Mouse (Mus musculus): ENCODE measurements around the gene Nop56.

Nop56 gene

GRCm38 (mm10) chr2:130296134-130296745 lies 22.0 kb downstream of the Nop56 start:
- no peak for DNase-seq

- no peak for DNase-seq
These were observed 23.4 kb downstream of the Nop56 start for GRCm38 (mm10) chr2:130297580-130297979.

GRCm38 (mm10) chr2:130303014-130303413 lies 28.8 kb downstream of the Nop56 start:
- DNase-seq, result no peak

GRCm38 (mm10) chr2:130327057-130327456 lies 52.8 kb downstream of the Nop56 start:
- DNase-seq, result no peak

Measured in kidney, adult 9 months (tissue).